Mouse (Mus musculus): ENCODE data around the gene Vmn2r21.
"Not testable (repeated sequence)": the region's sequence is repeated elsewhere in the genome, so short reads cannot be mapped to it uniquely, and the experiment has no call there.

Vmn2r21 gene

GRCm38 (mm10) chr6:123533306-123533705 lies at the start of gene Vmn2r21:
Gene Vmn2r21, minus strand, starts transcription at chr6:123533406.
- DNase-seq = not testable (repeated sequence)

DNA sequence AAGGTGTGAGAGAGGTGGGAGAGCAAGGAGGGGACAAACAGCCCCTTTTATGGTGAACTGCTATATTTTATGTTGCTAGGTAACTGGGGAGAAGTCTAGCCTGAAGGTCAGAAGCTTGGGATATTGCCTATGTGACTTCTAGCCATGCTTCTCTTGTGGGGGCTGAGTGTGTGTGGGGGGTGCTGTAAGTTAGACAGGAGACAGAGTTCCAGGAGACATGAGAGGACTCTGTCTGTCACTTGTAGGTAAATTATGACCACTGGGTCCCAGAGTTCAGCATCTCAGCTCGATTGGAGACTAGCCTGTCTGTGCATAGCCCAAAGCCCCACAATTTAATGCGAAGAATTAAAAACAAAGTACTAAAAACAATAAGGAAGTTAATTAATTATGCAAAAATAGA lies 41.5 kb upstream of the Vmn2r21 start:
- DNase-seq = not testable (repeated sequence)

DNA sequence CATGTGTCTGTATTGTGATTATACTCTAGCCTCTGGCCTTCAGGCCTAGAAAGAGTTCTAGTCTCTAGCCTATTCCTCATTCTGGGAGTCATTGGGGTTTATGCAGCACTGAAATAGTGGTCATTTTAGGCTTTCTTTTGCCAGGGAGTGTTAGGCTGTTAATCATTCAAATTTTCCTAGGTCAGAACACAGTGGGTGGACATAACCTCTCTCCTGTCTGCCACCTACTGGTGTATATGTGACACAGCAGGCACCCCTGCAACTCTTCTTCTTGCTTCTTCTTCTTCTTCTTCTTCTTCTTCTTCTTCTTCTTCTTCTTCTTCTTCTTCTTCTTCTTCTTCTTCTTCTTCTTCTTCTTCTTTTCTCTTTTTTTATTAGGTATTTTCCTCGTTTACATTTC lies 6.5 kb upstream of the Vmn2r21 start:
- not testable (repeated sequence) for DNase-seq

GRCm38 (mm10) chr6:123522263-123523011 lies 10.8 kb downstream of the Vmn2r21 start:
- DNase-seq = not testable (repeated sequence)

GRCm38 (mm10) chr6:123473045-123473444 lies 60.2 kb downstream of the Vmn2r21 start:
- DNase-seq = not testable (repeated sequence)

- not testable (repeated sequence) for DNase-seq
Measured at GRCm38 (mm10) chr6:123472458-123472987, 60.7 kb downstream of the Vmn2r21 start.

DNA sequence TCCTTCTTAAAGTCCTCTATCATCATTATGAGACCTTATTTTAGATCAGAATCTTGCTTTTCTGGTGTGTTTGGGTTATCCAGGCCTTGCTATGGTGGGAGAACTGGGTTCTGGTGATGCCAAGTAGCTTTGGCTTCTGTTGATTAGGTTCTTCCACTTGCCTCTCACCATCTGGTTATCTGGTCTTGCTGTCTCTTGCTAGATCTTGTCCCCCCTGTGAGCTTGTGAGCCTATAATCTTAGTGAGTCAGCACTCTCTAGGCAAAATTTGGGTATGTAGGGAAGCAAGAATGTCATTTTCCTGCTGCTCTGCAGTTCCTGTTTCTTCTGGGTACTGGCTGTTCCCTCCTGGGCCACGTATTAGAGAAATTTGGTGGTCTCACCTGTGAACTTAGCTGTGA lies 64.6 kb downstream of the Vmn2r21 start:
- not testable (repeated sequence) for DNase-seq

Measured in B cell, adult 2 months (primary cell).